Mouse (Mus musculus) urinary bladder, adult 2 months (tissue): Measurements from ENCODE around the gene St7l. TPM values are rescaled to one million over a fixed set of nuclear protein-coding genes. Genes with fewer than 3 reads are reported as not detected.
A peak's percentile ranks its signal among the peaks of the same experiment; 100 is the strongest.

Experiments
- DNase-seq: peaks from one replicate; pipeline ENCODE4 v3.0.0; 2022; ENCODE audit warnings: low spot score
- polyA plus RNA-seq: library from polyadenylated mRNA; depleted of rRNA; stranded (reverse); fragments of >200 nt; gene quantifications from 2 replicates; pipeline ENCODE4 v1.2.3, GENCODE M21; 2012; rRNA removed

Gene St7l
- polyA plus RNA-seq, 1 experiment: 18.1 TPM

DNA sequence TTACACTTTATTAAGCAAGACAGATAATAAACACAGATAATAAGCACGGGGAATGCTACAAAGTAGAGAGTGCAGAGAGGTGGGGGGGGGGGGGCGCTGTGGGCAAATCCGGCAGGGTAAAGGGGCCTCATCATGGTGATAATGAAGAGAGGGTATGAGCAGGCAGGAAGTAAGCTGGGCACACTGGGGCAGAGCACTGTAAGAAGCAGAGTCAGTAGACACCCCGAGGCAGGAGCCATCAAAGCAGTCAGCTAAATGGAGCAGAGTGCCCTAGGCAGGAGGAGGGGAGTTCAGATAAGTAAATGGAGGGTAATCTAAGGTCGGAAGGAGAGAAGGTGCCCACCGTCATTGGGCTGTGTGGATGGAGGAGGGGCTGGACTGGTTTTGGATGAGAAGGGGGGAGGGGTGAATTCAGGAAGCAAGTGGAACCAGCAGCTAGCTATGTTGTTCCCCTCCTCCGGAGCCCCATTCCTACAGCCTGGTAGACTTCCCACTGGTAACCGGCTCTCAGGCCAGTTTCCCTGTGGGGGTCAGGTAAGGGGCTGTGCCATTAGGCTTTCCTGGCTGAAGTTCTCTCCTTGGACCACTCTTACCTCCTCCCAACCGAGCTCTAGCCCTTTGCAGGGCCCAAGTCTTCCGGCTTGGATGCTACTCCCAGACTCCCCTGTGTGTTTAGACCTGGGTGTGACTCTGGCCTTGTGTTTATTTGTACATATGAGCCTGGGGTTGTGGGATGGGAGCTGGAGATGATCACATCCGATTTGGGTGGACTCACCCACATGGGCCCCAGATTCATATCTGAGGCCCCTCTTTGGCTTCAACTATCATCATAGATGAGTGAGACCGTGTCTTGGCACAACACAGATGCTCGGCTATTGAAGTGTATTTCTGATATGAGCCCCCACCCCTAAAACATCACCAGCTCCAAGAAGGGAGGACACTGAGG is 99.8 kb downstream of the St7l start:
- no peak for DNase-seq

DNA sequence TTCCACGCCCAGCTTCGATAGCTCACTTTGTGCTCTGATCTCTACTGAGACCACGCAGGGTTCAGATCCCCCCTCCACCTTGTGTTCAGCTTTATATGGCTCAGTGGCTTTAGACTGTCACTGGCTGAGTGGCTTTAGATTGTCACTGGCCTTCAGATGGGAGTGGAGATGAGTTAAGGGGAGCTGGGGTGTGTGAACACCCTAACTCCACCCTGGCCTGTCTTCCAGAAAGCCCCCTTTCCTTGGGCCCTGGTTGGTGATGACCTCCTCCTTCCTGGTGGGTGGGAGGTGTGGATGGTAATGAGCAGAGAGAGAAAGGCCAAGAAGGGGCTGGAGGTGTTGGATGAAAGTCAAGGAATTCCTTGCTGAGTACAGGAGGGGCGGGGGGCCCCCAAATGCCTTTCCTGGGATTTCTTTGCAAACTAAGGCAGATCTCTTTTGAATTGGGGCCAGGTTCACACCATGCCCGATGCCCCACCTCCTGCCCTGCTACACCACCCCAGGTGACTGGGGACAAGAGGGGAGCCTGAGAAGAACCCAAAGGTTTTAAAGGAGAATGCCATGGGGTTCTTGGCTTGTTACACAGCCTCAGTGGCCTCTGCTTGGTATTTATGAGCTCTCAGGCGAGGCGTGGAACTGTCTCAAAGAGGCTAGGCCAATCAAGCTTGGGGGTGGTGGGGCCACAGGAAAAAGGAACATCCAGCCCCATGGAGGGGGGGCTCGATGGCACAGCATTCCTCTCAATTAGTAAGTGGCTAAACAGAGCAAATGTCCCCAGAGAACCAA is 101.5 kb downstream of the St7l start:
- DNase-seq: no peak

DNA sequence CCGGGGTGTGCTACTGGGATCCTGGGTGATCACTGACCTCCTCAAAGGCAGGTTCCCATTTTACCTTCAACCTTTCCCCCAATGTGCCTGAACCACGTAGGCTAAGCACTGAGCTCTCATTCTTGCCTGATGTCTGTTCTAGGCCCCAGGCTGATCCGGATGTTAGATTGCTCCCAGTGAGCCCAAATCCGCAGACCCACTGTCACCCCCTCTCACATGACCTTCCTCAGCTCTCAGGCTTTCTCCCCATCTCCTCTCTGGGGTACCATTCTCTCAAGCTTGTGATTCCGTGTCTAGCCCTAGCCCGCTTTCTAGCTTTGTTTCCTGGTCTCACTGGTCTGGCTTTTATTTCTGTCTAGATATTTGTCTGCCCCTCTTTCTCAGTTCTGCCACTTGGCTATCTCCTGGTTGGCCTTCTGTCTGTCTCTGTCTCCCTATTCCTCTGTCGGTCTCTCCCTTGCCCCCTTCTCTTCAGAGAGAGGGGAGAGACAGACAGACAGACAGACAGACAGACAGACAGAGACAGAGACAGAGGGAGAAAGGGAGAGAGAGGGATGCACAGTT is 102.3 kb downstream of the St7l start:
- DNase-seq: no peak

DNA sequence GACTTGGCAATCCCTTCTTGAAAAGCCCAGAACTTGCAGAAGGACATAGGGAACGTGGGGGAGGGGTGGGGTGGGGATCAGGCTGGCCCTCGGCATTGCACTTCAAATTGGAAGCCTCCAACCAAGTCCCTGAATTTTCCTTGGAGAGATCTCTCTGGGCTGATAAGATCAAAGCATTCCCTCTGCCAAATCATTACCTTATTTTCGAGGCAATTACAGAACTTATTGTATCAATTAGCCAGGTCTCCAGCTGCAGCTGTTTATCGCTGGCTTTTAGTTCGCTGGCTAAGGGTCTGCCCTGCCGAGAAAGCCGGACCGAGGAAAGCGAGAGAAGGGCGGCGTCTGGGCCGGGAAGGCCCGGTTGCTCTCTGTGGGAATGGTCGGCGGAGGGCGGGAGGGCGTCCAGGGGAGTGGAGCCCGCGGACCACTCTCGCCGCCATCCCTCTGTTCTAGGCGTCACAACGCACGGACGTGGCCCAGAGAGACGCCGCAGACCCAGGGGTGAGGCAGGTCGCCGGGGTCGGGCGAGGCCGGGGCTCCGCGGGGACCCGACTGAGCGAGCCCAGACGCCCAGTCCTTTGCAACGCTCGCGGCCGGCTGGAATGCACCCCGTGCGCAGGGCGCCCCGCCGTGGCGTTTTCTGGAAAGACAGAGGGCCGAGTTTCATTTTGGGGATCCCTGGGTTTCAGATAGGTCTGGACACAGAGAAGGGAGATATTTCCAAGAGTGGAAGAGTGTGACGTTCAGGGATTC is 103.9 kb downstream of the St7l start:
- peak; percentile 91 for DNase-seq

Other genes with a start within 250 kb of the St7l start
- gene Slc16a1, start 225.3 kb upstream of the St7l start, polyA plus RNA-seq: 24.7 and 25.4 TPM in 2 replicates
- 2.1 and 2.2 TPM in 2 replicates for gene Ppm1j, start 82.9 kb upstream of the St7l start, polyA plus RNA-seq
- gene Fam19a3, start 82.2 kb upstream of the St7l start, polyA plus RNA-seq: 0.18 and 0.45 TPM in 2 replicates
- 124 and 138 TPM in 2 replicates for gene Rhoc, start 75.6 kb upstream of the St7l start, polyA plus RNA-seq
- 7.5 and 11.2 TPM in 2 replicates for gene Mov10, start 45.4 kb upstream of the St7l start, polyA plus RNA-seq
- 46.7 and 53.9 TPM in 2 replicates for gene Capza1, start 500 bp downstream of the St7l start, polyA plus RNA-seq
- 14.3 and 19.6 TPM in 2 replicates for gene Wnt2b, start 97.9 kb downstream of the St7l start, polyA plus RNA-seq
- 4.0 and 7.9 TPM in 2 replicates for gene Cttnbp2nl, start 189.1 kb downstream of the St7l start, polyA plus RNA-seq
- not detected in 2 replicates for gene 4930564D02Rik, start 202.8 kb downstream of the St7l start, polyA plus RNA-seq